ENCODE assay signal across 34 mouse cellular contexts in genomic region chr6:99467109-99467508, GRCm38 (mm10). TPM values are rescaled to one million over a fixed set of nuclear protein-coding genes. Genes with fewer than 3 reads are reported as not detected.
DNase-seq lines count a peak whose midpoint lies in the region; ATAC-seq and TF ChIP-seq lines count a peak whose summit lies in the region.
"Had no signal": no experiment of that assay in that cellular context is flagged by ENCODE, and none has a peak within 500 bp of the region (broad histone marks: within the 10 kb centered on the region; RNA-seq: fewer than 3 reads in every experiment).

No protein-coding gene starts in this region.

- H3K27me3 ChIP-seq in forebrain, embryonic 12.5 days, result no peaks in the 10 kb centered on the region
- no peaks in the 10 kb centered on the region for H3K27me3 ChIP-seq in forebrain, postnatal 0 days (ENCODE audit: insufficient read depth, low read length)
- H3K27me3 ChIP-seq in kidney, postnatal 0 days (ENCODE audit: insufficient read depth, low read length), result no peaks in the 10 kb centered on the region
- H3K27me3 ChIP-seq: CH12.LX; embryonic facial prominence, embryonic 15.5 days; intestine, embryonic 15.5 days; limb, embryonic 15.5 days; liver, embryonic 13.5 days; neural tube, embryonic 13.5 days had no signal

- no peak overlapping the region for H3K4me3 ChIP-seq in forebrain, embryonic 12.5 days (replicated peaks)
- no peak overlapping the region for H3K4me3 ChIP-seq in forebrain, postnatal 0 days (ENCODE audit: low read depth, low read length)
- no peak overlapping the region for H3K4me3 ChIP-seq in kidney, postnatal 0 days (replicated peaks; ENCODE audit: low read depth, low read length)
- H3K4me3 ChIP-seq in lung, adult 2 months (replicated peaks; ENCODE audit: extremely low read depth, low read depth, low read length), result no peak overlapping the region
- H3K4me3 ChIP-seq: embryonic facial prominence, embryonic 10.5 days; embryonic facial prominence, embryonic 15.5 days; hindbrain, embryonic 15.5 days; intestine, embryonic 15.5 days; limb, embryonic 10.5 days; limb, embryonic 15.5 days; liver, embryonic 13.5 days; midbrain, embryonic 10.5 days; myocyte; neural tube, embryonic 13.5 days had no signal

- peak; percentile 60 for ATAC-seq in forebrain, embryonic 12.5 days (ENCODE audit: low FRiP score)
- no peak for ATAC-seq in forebrain, postnatal 0 days
- ATAC-seq in kidney, postnatal 0 days (replicated peaks; ENCODE audit: low FRiP score, low read depth), result peak; percentile 33; the same call in 1 of the 2 replicates
- ATAC-seq: forebrain, embryonic 14.5 days; intestine, embryonic 15.5 days had no signal

- TF ChIP-seq POLR2A in lung, adult 2 months (IDR thresholded peaks at IDR 0.05; ENCODE audit: borderline replicate concordance, extremely low read depth, low read depth, low read length), result no peak

- no peaks in the 10 kb centered on the region for H3K9me3 ChIP-seq in forebrain, embryonic 12.5 days
- no peaks in the 10 kb centered on the region for H3K9me3 ChIP-seq in forebrain, postnatal 0 days (ENCODE audit: low read length)
- no peaks in the 10 kb centered on the region for H3K9me3 ChIP-seq in kidney, postnatal 0 days (replicated peaks; ENCODE audit: low read length)
- H3K9me3 ChIP-seq: embryonic facial prominence, embryonic 10.5 days; embryonic facial prominence, embryonic 15.5 days; hindbrain, embryonic 15.5 days; intestine, embryonic 15.5 days; limb, embryonic 10.5 days; limb, embryonic 15.5 days; liver, embryonic 13.5 days; midbrain, embryonic 10.5 days; neural tube, embryonic 13.5 days had no signal

- DNase-seq in forebrain, postnatal 0 days, result no peak
- peak; percentile 47 for DNase-seq in kidney, postnatal 0 days (ENCODE audit: low spot score)
- DNase-seq in kidney, postnatal 25 days, result no peak
- DNase-seq in embryo, embryonic 11 days, result peak; percentile 62
- DNase-seq in retina, postnatal 1 day, result peak; percentile 73
- DNase-seq in lung, adult 2 months, result no peak
- no peak for DNase-seq in left cerebral cortex, adult 18-20 months (ENCODE audit: low spot score in 2 of 2)
- DNase-seq: adrenal gland, adult 8-10 months; cerebellum, adult 8-10 months; cerebellum, postnatal 25 days; gastrocnemius, postnatal 36 days; heart, adult 18-20 months; heart, postnatal 4 days; kidney, adult 2 months; kidney, postnatal 36 days; layer of hippocampus, postnatal 36 days; liver, embryonic 13.5 days; lung, embryonic 14.5 days; lung, postnatal 14 days; spleen, adult 18-20 months; thymus, postnatal 25 days had no signal

- H3K27ac ChIP-seq in forebrain, embryonic 12.5 days, result no peak overlapping the region
- H3K27ac ChIP-seq in forebrain, postnatal 0 days (ENCODE audit: low read depth, low read length), result no peak overlapping the region
- H3K27ac ChIP-seq in kidney, postnatal 0 days, result no peak overlapping the region
- H3K27ac ChIP-seq: embryonic facial prominence, embryonic 10.5 days; embryonic facial prominence, embryonic 15.5 days; hindbrain, embryonic 15.5 days; intestine, embryonic 15.5 days; limb, embryonic 10.5 days; limb, embryonic 15.5 days; liver, embryonic 13.5 days; midbrain, embryonic 10.5 days; neural tube, embryonic 13.5 days had no signal

- H3K9ac ChIP-seq in forebrain, embryonic 12.5 days, result no peak overlapping the region
- no peak overlapping the region for H3K9ac ChIP-seq in forebrain, postnatal 0 days
- H3K9ac ChIP-seq in kidney, postnatal 0 days (ENCODE audit: low read depth, low read length), result no peak overlapping the region
- H3K9ac ChIP-seq: embryonic facial prominence, embryonic 15.5 days; hindbrain, embryonic 15.5 days; intestine, embryonic 15.5 days; limb, embryonic 15.5 days; liver, embryonic 13.5 days; lung, embryonic 14.5 days; neural tube, embryonic 13.5 days had no signal

- 24% methylated on average over 8 of the region's 8 CpGs for WGBS in forebrain, embryonic 12.5 days
- 32% methylated on average over 8 of the region's 8 CpGs for WGBS in forebrain, postnatal 0 days
- 23% methylated on average over 8 of the region's 8 CpGs for WGBS in kidney, postnatal 0 days
- WGBS in lung, adult 2 months, result 66% methylated on average over 8 of the region's 8 CpGs

- H3K36me3 ChIP-seq in forebrain, embryonic 12.5 days (replicated peaks), result no peaks in the 10 kb centered on the region
- H3K36me3 ChIP-seq in forebrain, postnatal 0 days (ENCODE audit: insufficient read depth), result 0 out of 2 replicates have a peak, but pooled peaks cover 3% of the 10 kb centered on the region
- no peaks in the 10 kb centered on the region for H3K36me3 ChIP-seq in kidney, postnatal 0 days (ENCODE audit: insufficient read depth, low read length)
- H3K36me3 ChIP-seq: embryonic facial prominence, embryonic 15.5 days; hindbrain, embryonic 15.5 days; intestine, embryonic 15.5 days; limb, embryonic 10.5 days; limb, embryonic 15.5 days; liver, embryonic 13.5 days; neural tube, embryonic 13.5 days had no signal

- H3K4me2 ChIP-seq in forebrain, embryonic 12.5 days, result no peak overlapping the region
- H3K4me2 ChIP-seq in forebrain, postnatal 0 days (ENCODE audit: low read depth), result no peak overlapping the region
- H3K4me2 ChIP-seq in kidney, postnatal 0 days (ENCODE audit: low read length), result no peak overlapping the region
- H3K4me2 ChIP-seq: embryonic facial prominence, embryonic 15.5 days; heart, embryonic 11.5 days; hindbrain, embryonic 15.5 days; intestine, embryonic 15.5 days; limb, embryonic 15.5 days; liver, embryonic 13.5 days; lung, embryonic 14.5 days; neural tube, embryonic 13.5 days had no signal

- no peak for TF ChIP-seq CTCF in forebrain, postnatal 0 days (IDR thresholded peaks at IDR 0.05; ENCODE audit: low read depth)
- TF ChIP-seq CTCF in kidney, postnatal 0 days (IDR thresholded peaks at IDR 0.05; ENCODE audit: low read depth), result no peak
- no peak for TF ChIP-seq CTCF in lung, adult 2 months (IDR thresholded peaks at IDR 0.05; ENCODE audit: insufficient read depth, low read length)

- H3K4me1 ChIP-seq in forebrain, embryonic 12.5 days, result peaks cover 33% of the 10 kb centered on the region
- H3K4me1 ChIP-seq in forebrain, postnatal 0 days (ENCODE audit: insufficient read depth), result no peaks in the 10 kb centered on the region
- peaks cover 17% of the 10 kb centered on the region; the same call in 1 of the 2 replicates for H3K4me1 ChIP-seq in kidney, postnatal 0 days (replicated peaks; ENCODE audit: insufficient read depth, low read length)
- H3K4me1 ChIP-seq in lung, adult 2 months (ENCODE audit: control insufficient read depth, insufficient read depth, low read length), result no peaks in the 10 kb centered on the region
- H3K4me1 ChIP-seq: embryonic facial prominence, embryonic 15.5 days had no signal

RNA-seq across cellular contexts. Expression of gene Foxp1, which starts 55.4 kb away (rescaled TPM):
- polyA plus RNA-seq in forebrain, embryonic 12.5 days (2016; fragmentation: Nextera tagmentation; extraction: Ambion mirVana), result 69.5 and 77.3 TPM in 2 replicates
- 112 and 157 TPM in 2 replicates for total RNA-seq in forebrain, postnatal 0 days (2014; rRNA removed)
- polyA plus RNA-seq in forebrain, postnatal 0 days (2015; fragmentation: Nextera tagmentation; extraction: Ambion mirVana), result 137 and 167 TPM in 2 replicates
- 37.1 and 38.0 TPM in 2 replicates for polyA plus RNA-seq in kidney, postnatal 0 days (2015; fragmentation: Nextera tagmentation; extraction: Ambion mirVana)
- 135 and 169 TPM in 2 replicates for polyA plus RNA-seq in lung, adult 2 months (2012; rRNA removed)
- 100 to 1,000 TPM; 133 to 135 TPM for total RNA-seq in left cerebral cortex, adult 18-20 months (2021)

Comparison
In these comparisons a context has a peak if more than half of its experiments do, and no peak if none do; other contexts are left out.
1. DNase-seq: peak in kidney, postnatal 0 days (single experiment), embryo, embryonic 11 days (single experiment) and retina, postnatal 1 day (single experiment); none in forebrain, postnatal 0 days (single experiment), kidney, postnatal 25 days (0 of 2), lung, adult 2 months (single experiment) and left cerebral cortex, adult 18-20 months (0 of 2).